Mouse (Mus musculus): Measurements from ENCODE around the gene Rasgrf1.

GRCm38 (mm10) chr9:89902813-89903212 is 6.9 kb upstream of the Rasgrf1 start:
- no peak for TF ChIP-seq CTCF (IDR thresholded peaks at IDR 0.05 in 2 of 3, conservative IDR thresholded peaks at IDR 0.05 in 1 of 3; ENCODE audit: control insufficient read depth in 1 of 3, insufficient read depth in 1 of 3, low read depth in 2 of 3, low read length in 3 of 3, poor library complexity in 1 of 3, severe bottlenecking in 1 of 3)
- TF ChIP-seq KAT2A (conservative IDR thresholded peaks at IDR 0.05; ENCODE audit: low read depth, low read length): no peak
- TF ChIP-seq UBTF (IDR thresholded peaks at IDR 0.05; ENCODE audit: borderline replicate concordance, insufficient read depth, low read depth, low read length): no peak
- no peak for TF ChIP-seq MXI1 (IDR thresholded peaks at IDR 0.05; ENCODE audit: low read depth, low read length)
- no peak for TF ChIP-seq MAFK (IDR thresholded peaks at IDR 0.05; ENCODE audit: borderline replicate concordance, low read depth, low read length)
